Mouse (Mus musculus) kidney, postnatal 0 days (tissue): ENCODE data around the gene Iqch. TPM values are rescaled to one million over a fixed set of nuclear protein-coding genes. Genes with fewer than 3 reads are reported as not detected.

ENCODE experiments used
- ATAC-seq: fragments of 200-750 bp; cut with Nextera tagmentation; replicated peaks from 2 replicates; pipeline ENCODE4 v1.8.0; 2017; ENCODE audit warnings: low read depth, moderate number of reproducible peaks, moderate TSS enrichment, moderate library complexity; ENCODE audit not compliant: low FRiP score
- DNase-seq: peaks from one replicate; pipeline ENCODE4 v3.0.0-alpha.2; 2016; ENCODE audit warnings: low spot score
- H3K27ac ChIP-seq: fragments of 300-500 bp; sonication (generic); 2 replicates; pipeline ENCODE4 v1.5.1; 2014; ENCODE audit warnings: mild to moderate bottlenecking
- H3K27me3 ChIP-seq: fragments of 300-500 bp; sonication (generic); 2 replicates; pipeline ENCODE4 v1.6.1; 2014; ENCODE audit warnings: low read length, mixed read lengths; ENCODE audit not compliant: insufficient read depth
- H3K36me3 ChIP-seq: fragments of 300-500 bp; sonication (generic); 2 replicates; pipeline ENCODE4 v1.6.1; 2014; ENCODE audit warnings: low read length, mixed read lengths; ENCODE audit not compliant: insufficient read depth
- H3K4me1 ChIP-seq: fragments of 300-500 bp; sonication (generic); replicated peaks from 2 replicates; pipeline ENCODE4 v1.6.1; 2014; ENCODE audit warnings: antibody characterized with exemption, low read length, mixed read lengths; ENCODE audit not compliant: insufficient read depth
- H3K4me2 ChIP-seq: fragments of 300-500 bp; sonication (generic); 2 replicates; pipeline ENCODE4 v1.6.1; 2014; ENCODE audit warnings: mild to moderate bottlenecking, low read length, moderate library complexity, mixed read lengths
- H3K4me3 ChIP-seq: fragments of 300-500 bp; sonication (generic); replicated peaks from 2 replicates; pipeline ENCODE4 v1.5.1; 2014; ENCODE audit warnings: low read depth, low read length
- H3K9ac ChIP-seq: fragments of 300-500 bp; sonication (generic); 2 replicates; pipeline ENCODE4 v1.6.1; 2014; ENCODE audit warnings: low read depth, low read length
- H3K9me3 ChIP-seq: fragments of 300-500 bp; sonication (generic); replicated peaks from 2 replicates; pipeline ENCODE4 v1.6.1; 2016; ENCODE audit warnings: low read length, inconsistent platforms, mixed read lengths
- CTCF ChIP-seq: IDR thresholded peaks from 2 replicates; pipeline ENCODE4 v1.5.1; 2016; ENCODE audit warnings: antibody characterized with exemption, low read depth, mild to moderate bottlenecking, moderate library complexity
- WGBS: fragments of 180-500 bp; shearing (Covaris S2); extraction: QIAGEN DNeasy Blood & Tissue Kit; methylation state at CpG from one replicate; pipeline ENCODE4 v1.1.7; 2014; 5-methylcytosine and 5-hydroxymethylcytosine counted together
- polyA plus RNA-seq: library from polyadenylated mRNA; unstranded; fragments of >200 nt; fragmentation: Nextera tagmentation; extraction: Ambion mirVana; gene quantifications from 2 replicates; pipeline ENCODE4 v1.2.1, GENCODE M21; 2015

Gene Iqch
- polyA plus RNA-seq, 1 experiment from 2014 or later: 0.11 TPM

DNA sequence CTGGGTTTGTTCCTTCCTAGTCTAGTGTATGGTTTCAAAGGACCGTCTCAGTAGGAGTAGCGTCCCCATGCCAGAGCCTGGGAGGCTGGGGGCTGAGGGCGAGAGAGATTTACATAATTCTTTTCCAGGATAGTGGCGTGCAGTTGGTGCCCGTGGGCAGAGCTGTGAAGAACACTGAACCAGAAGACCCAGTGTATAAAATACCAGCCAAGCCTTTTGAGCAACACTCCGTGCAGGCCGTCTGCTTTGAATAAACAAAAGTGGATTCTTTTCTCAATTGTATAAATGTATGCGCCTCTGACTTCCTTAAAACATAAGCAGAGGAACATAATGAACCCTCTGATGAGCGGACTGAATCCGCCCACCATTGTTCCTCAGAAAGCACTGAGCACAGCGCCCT, 30.6 kb upstream of the Iqch start:
- H3K27ac ChIP-seq: no peak overlapping the region
- H3K9me3 ChIP-seq: no peaks in the 10 kb centered on the region
- WGBS: 83% methylated on average over 11 of the region's 11 CpGs
- H3K36me3 ChIP-seq: 0 out of 2 replicates have a peak, but pooled peaks cover 28% of the 10 kb centered on the region
- no peak overlapping the region for H3K4me2 ChIP-seq
- H3K4me3 ChIP-seq: no peak overlapping the region
- no peak for TF ChIP-seq CTCF
- no peak overlapping the region for H3K9ac ChIP-seq
- H3K4me1 ChIP-seq: no peaks in the 10 kb centered on the region
- DNase-seq (no peak), ATAC-seq (no peak)
- H3K27me3 ChIP-seq: no peaks in the 10 kb centered on the region

DNA sequence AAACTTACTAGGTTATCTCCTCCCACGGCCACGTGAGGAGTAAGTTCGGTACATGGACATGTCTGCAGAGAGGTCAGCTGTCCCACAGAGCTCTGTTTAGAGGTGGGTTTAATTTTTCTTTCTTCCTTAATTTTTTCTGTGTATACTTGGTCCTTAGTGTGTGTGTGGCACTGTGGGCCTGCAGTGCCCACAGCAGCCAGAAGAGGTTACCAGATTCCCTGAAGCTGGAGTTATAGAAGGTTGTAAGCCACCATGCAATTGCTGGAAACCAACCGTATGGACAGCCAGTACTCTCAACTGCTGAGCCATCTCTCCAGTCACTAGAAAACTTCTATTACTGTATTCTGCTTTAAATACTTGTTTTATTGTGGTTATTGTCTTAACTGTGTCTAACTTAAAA, 29.8 kb upstream of the Iqch start:
- peak; percentile 49 for TF ChIP-seq CTCF
- H3K4me3 ChIP-seq: no peak overlapping the region
- DNase-seq: no peak
- H3K4me1 ChIP-seq: no peaks in the 10 kb centered on the region
- no peak overlapping the region for H3K4me2 ChIP-seq
- H3K9me3 ChIP-seq: no peaks in the 10 kb centered on the region
- H3K27me3 ChIP-seq: no peaks in the 10 kb centered on the region
- no peak overlapping the region for H3K9ac ChIP-seq
- 94% methylated on average over 4 of the region's 4 CpGs for WGBS
- H3K36me3 ChIP-seq: 0 out of 2 replicates have a peak, but pooled peaks cover 20% of the 10 kb centered on the region
- no peak for ATAC-seq
- H3K27ac ChIP-seq: no peak overlapping the region

DNA sequence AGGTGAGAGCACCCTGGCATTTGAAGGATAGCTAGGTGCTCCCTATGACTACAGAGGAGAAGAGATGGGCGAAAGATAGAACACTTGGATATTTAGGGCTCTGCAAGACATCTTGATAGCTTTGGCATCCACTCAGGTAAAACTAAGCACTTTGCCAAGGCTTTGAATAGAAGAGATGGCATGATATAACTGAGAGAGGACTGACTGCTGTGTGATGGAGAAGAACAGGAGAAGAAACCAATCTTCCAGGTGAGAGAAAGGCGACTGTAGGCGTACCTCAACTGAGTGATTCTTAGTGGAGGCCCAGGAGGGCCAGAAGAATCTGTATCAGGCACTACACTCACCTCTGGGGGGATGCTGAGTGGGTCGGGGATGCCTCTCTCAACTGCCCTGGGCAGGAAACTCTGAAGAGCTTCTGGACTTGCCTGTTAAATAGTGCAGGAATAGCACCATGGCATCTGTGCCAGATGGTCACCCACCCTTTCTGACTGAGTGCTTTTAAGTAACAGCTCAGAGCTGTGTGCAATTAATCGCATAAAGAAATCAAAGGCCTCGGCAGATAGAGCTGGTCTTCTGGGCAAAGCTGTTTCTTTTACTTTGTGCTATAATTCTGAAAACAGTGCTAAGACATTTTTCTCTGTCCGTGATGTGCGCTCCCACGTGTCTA, 22.9 kb upstream of the Iqch start:
- H3K9me3 ChIP-seq: no peaks in the 10 kb centered on the region
- DNase-seq: no peak
- no peak overlapping the region for H3K4me2 ChIP-seq
- H3K36me3 ChIP-seq: peaks cover 18% of the 10 kb centered on the region; the same call in 1 of the 2 replicates
- no peak for ATAC-seq
- H3K4me1 ChIP-seq: no peaks in the 10 kb centered on the region
- no peak overlapping the region for H3K4me3 ChIP-seq
- H3K27ac ChIP-seq: no peak overlapping the region
- H3K27me3 ChIP-seq: no peaks in the 10 kb centered on the region
- no peak for TF ChIP-seq CTCF
- H3K9ac ChIP-seq: no peak overlapping the region
- 90% methylated on average over 9 of the region's 9 CpGs for WGBS

GRCm38 (mm10) chr9:63623895-63624569, 21.7 kb upstream of the Iqch start:
- no peak for ATAC-seq
- no peak for TF ChIP-seq CTCF

DNA sequence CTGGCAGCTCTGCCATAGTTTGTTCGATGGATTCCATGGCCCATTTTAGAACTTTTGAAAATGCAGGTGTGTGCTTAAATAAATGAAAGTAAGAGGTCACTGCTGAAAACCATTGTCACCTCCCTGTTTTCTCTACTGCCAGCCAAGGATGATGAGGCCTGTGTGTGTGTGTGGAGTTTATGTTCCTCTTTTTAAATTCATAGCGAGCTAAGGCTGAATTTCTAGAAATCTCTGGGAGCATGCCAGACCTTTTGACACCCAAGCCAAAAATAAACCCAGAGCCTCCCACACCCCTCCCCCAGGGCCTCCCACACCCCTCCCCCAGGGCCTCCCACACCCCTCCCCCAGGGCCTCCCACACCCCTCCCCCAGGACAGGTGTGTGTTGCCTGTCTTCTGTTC, 15.7 kb upstream of the Iqch start:
- Histone ChIP-seq H3K36me3 (peaks cover 26% of the 10 kb centered on the region; the same call in 1 of the 2 replicates), H3K27me3 (no peaks in the 10 kb centered on the region), H3K4me3 (no peak overlapping the region), H3K9me3 (no peaks in the 10 kb centered on the region), H3K27ac (no peak overlapping the region), H3K4me1 (0 out of 2 replicates have a peak, but pooled peaks cover 6% of the 10 kb centered on the region), H3K4me2 (no peak overlapping the region), H3K9ac (no peak overlapping the region)
- no peak for DNase-seq
- ATAC-seq: no peak
- 81% methylated on average over 2 of the region's 2 CpGs for WGBS
- TF ChIP-seq CTCF: no peak

More at GRCm38 (mm10) chr9:63623895-63624569, 21.7 kb upstream of the Iqch start:
- Histone ChIP-seq H3K27me3 (no peaks in the 10 kb centered on the region), H3K36me3 (peaks cover 12% of the 10 kb centered on the region; the same call in 1 of the 2 replicates), H3K4me3 (no peak overlapping the region), H3K9me3 (no peaks in the 10 kb centered on the region), H3K9ac (no peak overlapping the region), H3K4me1 (no peaks in the 10 kb centered on the region), H3K4me2 (no peak overlapping the region), H3K27ac (no peak overlapping the region)
- no peak for DNase-seq
- WGBS: 78% methylated on average over 15 of the region's 15 CpGs

DNA sequence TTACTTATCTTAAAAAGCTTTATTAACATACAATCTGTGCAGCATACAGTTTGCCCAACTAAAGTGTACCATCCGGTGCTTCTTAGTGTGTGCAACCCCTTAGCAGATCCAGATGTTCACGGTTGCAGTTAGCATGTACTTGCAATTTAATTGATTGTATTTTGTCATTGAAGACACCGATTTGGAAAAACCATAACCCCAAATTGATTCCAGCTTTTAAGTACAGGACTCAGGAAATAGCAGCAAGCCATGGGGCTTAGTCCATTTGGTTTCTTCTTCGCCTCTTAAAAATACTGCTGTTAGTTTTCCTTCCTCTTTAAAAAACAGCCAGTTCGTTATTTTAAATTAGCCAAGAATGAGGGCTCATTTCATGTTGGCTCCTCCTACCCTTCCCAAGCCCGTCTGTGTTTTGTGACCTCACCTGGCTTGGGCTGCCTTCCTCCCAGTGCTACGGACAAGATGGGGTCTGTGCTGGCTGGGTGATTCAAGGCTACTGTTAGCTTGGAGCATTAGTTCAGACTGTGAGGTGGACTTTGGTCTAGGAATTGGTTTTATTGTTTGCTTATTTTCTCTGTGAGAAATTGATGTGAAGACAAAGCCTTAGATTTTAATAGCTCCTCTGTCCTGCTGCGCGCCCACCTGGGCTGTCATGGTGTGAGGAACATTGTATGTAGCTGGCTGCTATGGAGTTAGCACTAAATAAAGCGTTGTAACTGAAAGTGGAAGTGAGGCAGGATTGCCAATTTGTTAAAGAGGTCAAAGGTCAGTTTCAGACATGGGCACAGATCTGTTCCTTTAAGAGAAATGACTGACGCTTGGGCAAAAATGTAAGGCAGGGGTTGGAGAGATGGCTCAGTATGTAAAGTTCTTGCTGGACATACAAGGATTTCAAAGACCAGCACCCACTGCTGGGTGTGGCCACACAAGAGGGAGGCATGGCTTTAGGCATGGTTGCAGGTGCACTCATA, 12.0 kb upstream of the Iqch start:
- H3K27ac ChIP-seq: no peak overlapping the region
- no peak overlapping the region for H3K9ac ChIP-seq
- ATAC-seq (no peak), DNase-seq (no peak)
- H3K9me3 ChIP-seq: no peaks in the 10 kb centered on the region
- peaks cover 14% of the 10 kb centered on the region; the same call in 1 of the 2 replicates for H3K36me3 ChIP-seq
- TF ChIP-seq CTCF: no peak
- peaks cover 32% of the 10 kb centered on the region for H3K4me1 ChIP-seq
- WGBS: 71% methylated on average over 11 of the region's 11 CpGs
- H3K27me3 ChIP-seq: no peaks in the 10 kb centered on the region
- H3K4me3 ChIP-seq: no peak overlapping the region
- no peak overlapping the region for H3K4me2 ChIP-seq
